Mouse (Mus musculus) testis, postnatal 14 days (tissue): ENCODE data around the gene Kcnmb4.
A peak's percentile ranks its signal among the peaks of the same experiment; 100 is the strongest.

Experiments
- DNase-seq: peaks from one replicate; pipeline ENCODE4 v3.0.0; 2021; ENCODE audit warnings: low spot score

Kcnmb4 gene

DNA sequence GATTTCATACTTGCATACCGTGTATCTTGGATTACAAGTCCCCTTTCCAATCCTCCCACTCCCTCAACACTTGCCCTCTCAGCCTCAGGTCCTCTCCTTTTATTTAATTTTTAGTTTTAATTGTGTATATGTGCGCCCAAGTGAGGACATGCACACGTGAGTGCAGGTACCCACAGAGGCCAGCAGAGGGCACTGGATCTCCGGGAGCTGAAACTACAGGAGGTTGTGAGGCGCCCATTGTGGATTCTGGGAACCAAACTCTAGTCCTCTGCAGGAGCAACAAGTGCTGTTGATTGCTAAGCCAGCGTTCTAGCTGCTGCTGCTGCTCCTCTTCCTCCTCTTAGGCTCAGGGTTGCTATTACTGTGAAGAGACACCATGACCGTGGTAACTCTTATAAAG is 20.9 kb downstream of the Kcnmb4 start:
- no peak for DNase-seq

DNA sequence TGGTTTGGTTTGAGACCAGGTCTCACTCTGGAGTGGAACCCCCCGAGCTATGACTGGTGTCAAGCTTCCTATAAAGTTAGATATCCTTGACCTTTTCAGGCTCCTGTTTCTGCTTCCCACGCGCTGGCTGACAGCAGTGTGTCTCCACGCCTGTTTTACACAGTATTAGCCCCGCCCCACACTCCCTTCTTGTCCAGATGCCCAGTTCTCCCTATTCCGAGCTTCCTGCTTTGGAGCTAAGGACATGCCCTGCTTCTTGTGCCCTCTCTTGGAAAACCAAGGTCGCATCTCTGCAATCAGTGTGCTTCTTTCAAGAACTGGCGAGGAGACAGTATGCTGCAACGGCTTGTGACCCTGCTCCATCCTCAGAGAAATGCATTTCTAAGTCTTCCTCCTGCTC is 23.1 kb downstream of the Kcnmb4 start:
- DNase-seq, result peak; percentile 40

DNA sequence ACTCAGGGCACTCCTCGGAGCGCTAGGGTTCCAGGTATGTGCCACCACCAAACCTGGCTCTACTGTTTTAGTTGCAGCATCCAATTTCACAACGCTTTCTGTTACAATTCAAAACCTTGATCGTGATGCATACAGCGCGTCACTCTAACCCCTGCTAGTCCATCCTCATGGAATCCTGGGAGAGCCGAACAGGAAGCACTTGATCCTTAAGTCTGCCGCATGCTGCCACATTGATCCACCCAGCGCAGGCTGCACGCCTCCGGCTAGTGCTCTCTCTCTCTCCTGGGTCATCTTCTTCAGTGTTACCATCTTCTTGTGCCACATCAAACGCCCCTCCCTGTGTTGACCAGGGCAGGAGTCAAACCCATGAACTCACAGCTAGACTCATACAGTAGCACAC is 25.5 kb downstream of the Kcnmb4 start:
- DNase-seq, result no peak

DNA sequence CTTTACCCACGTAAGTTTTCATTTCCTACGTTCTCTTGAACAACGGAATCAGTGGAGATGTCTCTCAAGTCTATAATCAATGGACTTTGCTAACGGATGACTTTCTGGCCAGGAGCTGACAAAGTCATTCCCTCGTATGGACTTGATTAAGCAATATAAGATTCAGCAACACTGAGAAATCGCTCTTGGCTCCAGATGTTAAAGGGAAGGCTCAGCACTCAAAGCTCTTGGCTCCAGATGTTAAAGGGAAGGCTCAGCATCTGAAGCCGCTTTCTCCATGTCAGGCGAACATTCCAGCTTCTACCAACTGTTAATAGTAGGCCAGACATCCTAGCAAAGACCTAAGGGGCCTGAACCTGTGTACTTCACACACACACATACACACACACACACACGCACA is 26.5 kb downstream of the Kcnmb4 start:
- no peak for DNase-seq

DNA sequence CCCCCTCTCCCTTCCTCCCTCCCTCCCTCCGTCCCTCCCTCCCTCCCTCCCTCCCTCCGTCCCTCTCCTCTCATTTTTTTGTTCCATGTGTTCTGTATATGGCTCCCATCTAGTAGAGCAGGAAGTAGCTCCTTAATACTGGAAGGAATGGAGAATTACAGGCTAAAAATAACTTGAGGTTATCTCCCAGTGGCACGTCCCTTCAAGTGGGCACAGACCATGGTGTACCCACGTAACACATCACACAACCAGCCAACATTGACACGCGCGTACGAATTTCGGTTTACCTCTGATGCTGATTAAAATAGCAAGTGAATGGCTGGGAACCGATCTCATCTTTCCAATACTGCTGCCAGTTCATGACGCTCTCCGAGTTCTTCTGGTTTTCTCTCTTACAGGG is 27.6 kb downstream of the Kcnmb4 start:
- DNase-seq, result no peak

DNA sequence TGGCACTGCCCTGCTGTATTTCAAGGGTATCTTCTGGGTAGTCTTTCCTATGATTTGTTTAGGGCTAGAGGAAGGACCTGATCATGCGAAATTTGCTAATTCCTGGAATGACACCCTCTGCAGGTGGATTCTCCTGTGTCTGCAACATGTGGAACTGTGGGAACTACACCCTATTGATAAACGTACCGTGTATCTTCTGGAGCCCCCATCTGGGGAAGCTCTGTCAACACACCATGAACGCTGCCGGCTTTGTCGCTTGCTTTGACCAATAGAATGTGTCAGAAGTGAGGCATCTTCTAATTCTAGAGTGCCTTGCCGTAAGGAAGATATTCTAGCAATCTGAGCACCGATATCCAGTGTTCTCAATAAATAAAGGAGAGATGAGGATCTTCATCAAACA is 28.9 kb downstream of the Kcnmb4 start:
- DNase-seq, result no peak

DNA sequence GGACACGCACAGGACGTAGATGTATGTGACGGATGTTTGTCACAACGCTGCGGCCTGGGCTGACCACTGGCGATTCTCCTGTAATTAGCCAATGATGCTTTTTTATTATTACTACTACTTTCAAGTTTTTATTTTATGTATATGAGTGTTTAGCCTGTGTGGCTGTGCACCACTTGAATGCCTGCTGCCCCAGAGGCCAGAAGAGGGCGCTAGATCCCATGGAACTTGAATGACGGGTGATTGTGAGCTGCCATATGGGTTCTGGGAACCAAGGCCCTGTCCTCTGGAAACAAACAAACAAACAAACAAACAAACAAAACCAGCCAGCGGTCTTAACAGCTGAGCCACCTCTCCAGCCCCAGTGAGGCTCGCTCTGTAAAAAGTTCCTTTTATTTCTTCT is 29.3 kb downstream of the Kcnmb4 start:
- no peak for DNase-seq

DNA sequence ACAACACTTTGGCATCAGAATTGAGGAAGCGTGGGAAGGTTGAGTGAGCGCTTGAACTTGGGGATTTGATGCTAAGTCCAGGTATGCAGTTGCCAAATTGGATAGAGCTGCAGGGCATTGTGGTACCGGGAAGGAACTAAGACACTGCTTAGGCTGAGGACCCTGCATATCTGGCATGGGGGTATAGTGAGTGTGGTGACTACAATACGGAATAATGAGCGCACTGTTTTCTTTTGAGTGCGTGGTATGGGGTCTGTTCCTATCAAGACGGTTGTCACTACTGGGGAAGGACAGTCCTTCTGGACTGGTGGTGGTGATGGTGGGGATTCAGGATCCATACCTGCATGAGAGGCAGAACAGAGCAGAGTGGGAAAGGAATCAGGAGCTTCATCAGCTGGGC is 32.7 kb downstream of the Kcnmb4 start:
- no peak for DNase-seq

DNA sequence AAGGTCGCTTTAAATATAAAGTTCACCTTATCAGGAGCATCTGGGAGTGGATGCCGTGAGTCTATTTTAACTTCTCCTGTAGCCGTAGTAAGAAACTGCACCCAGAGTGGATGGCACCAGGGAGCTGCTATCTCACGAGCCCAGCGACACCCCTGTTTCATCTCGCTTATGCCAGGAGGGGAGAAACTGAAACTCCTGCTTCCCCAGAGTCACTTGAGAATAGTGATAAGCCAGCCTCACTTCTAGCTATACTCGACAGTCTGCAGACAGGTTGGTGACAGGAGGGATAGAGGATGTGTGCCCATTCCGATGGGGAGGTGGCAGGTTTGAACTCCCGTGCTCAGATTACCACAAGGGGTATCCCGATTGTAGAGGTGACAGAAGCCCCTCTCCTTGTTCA is 33.6 kb downstream of the Kcnmb4 start:
- DNase-seq, result no peak

DNA sequence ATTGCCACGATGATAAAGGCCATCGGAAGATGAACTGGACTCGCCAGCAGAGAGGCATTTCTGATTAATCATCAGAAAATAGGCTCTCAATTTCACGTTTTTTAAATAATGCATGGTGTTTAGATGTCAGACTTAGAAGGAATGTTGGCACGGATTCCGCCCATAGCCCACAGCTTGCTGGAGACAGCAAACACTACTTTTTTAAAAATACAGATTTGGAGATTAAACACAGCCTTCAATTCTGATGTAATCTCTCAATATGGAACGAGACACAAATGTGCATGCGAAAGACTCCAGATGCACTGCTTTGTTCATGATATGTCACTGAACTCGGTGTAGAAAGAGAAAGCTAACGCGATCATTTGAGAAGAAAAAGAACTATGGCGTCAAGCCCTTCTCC is 38.2 kb downstream of the Kcnmb4 start:
- DNase-seq, result no peak

DNA sequence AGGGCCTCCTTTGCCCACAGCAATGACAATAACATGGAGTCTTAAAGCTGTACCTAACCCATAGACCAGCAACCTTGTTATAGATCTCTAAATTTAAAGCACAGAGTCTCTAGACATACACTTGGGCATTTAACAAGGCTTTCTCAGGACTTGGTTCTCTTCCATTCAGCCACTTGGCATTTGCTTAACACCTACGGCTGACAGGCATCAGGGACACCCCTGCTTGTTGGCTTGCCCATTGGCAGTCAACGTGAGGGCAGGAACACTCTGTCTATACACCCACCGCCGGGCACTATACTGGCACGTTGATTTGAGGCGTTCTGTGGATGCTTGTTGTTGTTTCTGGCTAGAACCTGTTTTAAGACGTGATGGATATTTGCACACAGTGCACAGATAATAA is 41.3 kb downstream of the Kcnmb4 start:
- DNase-seq, result no peak

DNA sequence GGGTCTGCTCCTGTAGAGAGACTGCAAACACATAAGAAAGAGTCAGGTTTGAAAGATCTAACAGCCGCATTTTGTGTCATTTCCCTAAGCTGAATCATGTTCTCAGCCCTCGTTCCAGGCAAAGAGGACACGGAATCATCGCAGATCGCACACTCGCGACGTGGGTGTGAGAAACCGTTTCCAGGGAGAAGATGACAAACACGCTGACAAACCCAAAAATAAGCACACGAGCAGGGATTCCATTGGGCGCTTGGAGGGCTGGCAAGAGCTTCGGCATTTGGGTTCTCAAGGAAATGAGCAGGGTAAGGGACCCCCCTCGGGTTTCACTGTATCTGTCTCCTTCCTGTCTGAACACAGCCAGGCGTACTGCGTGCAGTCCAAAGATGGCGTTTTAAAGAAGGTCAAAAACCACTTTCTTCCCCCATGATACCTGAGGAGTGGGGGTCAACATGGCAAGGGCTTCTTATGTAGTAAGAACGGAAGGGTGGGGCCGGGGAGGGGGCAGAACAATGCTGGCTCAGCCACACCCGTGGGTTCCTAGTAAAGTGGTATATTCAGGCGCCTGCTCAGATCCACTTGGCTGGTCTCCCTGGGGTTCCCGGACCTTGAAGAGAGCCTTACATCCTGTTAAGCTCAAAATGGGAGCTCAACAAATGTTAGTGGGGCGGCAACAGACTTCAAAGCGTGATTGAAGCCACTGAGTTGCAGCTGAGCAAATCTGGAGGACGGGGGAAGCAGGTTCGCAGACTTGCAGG is 45.5 kb downstream of the Kcnmb4 start:
- no peak for DNase-seq

DNA sequence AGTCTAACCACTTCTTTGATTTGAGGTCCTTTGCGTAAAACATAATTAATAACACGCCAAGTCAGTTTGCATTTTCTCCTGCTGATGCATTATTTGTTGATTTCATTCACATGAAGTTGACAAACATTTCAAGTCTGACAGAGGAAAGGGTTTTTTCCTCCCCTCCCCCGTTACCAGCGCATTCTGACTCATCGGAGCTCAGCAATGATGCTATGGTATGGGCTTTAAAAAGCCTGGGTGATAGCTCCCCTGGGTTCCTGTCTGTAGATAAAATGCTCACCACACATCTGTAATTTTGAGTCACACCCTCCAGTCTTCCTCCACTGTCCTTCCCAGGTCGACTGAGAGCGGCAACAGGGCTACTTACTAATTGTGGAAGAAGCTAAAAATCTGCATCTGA is 47.5 kb downstream of the Kcnmb4 start:
- DNase-seq, result no peak

DNA sequence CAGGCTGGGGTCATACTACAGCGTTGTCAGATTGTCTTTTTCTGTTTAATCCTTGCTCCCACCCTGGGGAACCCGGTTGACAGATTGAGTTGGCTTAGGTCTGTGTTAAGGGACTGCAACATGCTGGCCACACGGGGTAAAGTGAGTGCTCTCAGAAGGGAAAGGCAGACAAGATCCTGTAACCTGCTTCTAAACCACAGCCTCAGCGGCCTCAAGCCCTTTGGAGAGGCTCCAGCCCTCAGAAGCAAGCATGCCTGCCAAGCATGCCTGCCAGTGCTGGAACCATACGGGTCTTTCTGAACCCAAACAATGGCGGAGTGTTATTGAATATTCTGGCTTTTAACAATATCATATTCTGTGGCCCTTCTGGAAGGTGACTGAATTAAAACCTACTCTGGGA is 48.8 kb downstream of the Kcnmb4 start:
- no peak for DNase-seq

DNA sequence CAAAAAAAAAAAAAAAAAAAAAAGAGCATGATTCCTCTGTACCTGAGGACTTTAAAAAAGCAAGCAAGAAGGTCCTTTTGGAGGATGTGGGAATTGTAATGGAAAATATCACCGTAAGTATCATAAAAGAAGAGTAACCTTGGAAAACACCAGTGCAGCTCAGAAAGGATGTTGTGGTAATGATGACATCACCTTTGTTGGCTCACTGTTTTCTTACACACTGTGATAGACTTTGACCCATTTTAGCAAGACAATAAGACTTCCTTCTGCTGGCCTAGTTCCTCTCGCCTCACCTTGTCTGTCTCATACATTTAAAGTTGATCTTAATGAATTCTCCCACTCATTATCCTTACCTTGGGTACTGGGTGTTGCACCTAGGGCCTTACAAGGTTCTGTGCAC is 51.1 kb downstream of the Kcnmb4 start:
- DNase-seq, result no peak

DNA sequence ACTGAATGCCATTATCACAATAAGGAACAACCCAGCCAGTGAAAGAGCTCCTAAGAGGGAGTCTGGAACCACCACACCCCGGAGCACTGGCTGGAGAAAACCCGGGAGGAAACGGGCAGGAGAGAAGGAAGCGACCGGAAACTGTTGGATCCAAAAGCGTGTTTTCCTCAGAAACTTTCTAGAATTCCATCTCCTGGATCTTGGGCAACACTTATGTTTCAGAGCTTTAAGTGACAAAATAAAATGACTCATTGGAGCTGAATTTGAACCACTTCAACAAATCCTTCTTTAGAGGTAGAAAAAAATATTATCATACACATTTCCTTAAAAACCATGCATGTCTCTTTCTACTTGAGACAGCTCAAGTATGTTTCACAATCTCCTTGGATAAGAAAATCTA is 52.7 kb downstream of the Kcnmb4 start:
- DNase-seq, result no peak

DNA sequence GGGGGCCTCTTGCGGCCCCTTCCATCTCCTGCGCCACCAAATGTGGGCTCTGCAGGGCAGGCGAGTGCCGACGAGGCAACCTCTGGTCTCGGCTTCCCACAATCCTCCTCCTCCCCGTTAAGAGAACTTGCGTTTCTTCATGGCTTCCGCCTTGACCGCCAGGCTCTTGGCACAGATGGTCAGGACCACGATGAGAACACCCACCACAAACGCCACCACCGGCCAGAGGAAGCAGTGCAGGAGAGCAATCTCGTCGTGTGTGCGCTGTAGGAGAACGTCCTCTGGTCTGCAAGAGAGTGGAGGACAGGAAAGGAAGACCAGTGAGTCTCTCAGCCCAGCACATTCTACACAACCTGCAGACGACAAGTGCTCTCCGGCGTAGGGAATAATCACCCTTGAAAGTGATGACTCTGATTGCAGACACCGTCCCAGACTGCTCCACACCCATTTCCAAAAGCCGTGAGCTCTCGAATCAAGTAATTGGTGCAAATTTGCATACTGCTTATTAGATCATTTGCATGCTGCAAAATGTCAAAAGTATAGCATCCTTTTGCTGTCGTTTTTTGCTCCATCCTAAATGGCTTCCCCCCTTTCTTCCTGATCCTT is 55.5 kb downstream of the Kcnmb4 start:
- no peak for DNase-seq

DNA sequence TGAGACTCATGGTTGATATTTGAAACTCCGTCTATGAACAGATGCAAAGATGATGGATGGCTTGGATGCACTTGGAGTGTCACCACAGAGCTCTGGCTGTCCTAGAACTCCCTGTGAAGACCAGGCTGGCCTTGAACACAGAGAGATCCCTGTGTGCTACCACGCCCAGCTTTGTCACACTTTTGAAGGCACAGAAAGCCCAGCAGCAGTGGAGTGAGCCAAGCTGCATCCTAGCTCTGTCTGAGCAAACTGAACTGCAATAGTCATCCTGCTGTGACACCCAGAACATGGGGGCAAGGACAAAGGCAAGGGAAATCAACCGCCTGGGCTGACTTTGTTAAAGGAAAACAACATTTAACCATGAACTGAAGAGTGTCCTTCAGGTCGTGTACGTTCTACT is 57.0 kb downstream of the Kcnmb4 start:
- peak; percentile 19 for DNase-seq

DNA sequence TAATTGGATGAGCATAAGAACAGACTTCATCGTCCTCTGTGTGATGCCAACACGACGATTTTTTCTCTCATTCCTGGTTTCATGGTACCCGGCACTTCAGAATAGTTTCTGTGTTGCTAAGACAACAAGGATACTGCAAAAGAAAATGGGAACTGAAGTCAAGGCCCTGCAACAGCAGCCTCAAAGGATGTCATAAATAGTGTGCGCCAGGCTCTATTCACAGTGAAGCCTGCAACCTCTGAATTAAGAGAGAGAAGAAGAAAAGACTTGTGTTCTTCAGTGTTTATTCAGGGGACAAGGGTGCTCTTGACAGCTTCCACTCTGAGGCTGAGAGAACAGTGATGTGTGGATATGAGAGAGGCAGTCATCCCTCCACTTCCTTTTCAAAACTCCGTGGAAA is 57.5 kb downstream of the Kcnmb4 start:
- DNase-seq, result no peak

DNA sequence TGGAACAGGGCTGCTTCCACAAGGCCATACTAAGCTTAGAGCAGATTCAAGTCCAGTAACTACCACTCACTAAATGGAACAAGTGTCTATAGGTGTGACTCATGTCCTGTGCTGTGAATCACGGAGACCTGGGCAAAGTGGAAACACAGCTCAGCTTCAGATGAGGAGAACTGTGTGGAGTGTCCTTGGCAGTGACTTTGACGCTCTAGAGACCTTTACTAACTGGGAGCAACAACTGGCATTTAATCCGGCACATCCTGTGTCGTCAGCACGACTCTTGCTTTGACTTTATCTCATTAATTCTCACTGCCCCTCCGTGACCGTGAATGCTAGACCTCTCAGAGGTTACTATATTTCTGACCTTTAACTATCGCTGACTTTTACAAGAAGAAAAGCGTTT is 62.9 kb downstream of the Kcnmb4 start:
- DNase-seq, result no peak

DNA sequence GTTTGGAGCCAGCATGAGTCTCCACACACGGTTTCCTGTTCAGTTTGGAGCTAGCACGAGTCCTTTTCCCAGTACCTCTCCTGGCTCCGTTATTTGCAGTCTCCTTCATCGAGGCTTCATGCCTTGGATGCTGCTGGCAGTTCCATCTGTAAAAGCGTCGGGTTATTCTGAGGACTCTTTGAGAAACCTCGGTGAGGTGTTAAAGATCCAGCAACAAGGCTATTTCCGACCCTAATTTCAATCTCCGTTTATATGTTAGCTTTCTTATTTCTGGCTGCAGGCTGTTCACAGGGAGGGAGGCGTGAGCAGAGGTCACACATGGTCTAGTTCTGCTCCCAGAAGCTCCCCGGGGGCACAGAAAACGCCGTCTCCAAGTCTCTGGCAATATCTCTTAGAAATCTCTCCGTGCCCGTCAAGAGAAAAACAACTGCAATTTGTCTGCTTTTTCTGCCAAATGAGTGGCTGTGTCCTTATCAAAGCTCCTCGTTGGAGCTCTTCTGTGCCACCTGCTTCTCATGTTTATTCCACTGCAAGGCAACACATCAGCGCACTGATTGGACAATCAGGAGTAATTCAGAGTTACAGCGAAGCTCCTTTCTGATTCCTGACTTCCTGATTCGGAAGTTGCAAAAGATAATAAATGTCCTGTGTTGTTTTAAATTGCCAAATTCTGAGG is 65.9 kb downstream of the Kcnmb4 start:
- no peak for DNase-seq

DNA sequence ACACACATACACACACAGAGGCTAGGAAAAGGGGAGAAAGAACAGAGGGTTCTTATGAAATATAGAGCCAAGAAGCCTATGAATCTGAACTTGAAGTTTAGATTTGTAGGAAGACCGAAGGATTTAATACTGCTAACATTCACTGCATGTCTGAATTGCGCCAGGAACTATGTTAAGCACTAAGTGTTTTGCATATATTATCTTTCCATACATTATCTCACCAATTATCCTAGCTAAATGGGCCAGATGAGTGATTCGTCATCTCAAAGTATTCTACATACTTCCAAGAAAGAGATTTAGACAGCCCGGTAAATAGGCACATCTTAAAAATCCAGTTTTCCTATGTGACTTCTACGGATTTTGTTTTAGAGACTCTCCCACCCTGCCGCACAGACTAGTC is 68.7 kb downstream of the Kcnmb4 start:
- DNase-seq, result no peak

DNA sequence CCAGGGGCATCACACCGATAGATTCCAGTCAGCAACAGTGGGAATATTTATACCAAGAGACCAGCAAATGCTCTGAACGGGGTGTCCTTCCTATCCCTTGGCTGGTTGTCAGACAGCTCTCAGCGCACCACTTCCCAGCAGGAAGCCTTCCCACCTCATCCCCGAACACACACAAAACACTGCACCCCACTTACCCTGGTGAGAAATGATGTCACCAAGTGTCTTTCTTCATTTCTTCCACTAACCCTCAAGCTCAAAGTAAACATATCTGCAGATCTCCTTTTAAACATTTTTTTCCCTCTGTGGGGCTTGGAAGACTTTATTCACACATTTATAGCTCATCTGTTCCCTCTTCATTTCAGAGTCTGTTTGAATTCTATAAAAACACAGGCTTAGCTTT is 70.0 kb downstream of the Kcnmb4 start:
- no peak for DNase-seq
